Mouse (Mus musculus): Measurements from ENCODE around the gene Nob1. TPM values are rescaled to one million over a fixed set of nuclear protein-coding genes. Genes with fewer than 3 reads are reported as not detected.

Gene Nob1
- polyA plus RNA-seq, 1 experiment from 2014 or later, result 25.4 TPM

DNA sequence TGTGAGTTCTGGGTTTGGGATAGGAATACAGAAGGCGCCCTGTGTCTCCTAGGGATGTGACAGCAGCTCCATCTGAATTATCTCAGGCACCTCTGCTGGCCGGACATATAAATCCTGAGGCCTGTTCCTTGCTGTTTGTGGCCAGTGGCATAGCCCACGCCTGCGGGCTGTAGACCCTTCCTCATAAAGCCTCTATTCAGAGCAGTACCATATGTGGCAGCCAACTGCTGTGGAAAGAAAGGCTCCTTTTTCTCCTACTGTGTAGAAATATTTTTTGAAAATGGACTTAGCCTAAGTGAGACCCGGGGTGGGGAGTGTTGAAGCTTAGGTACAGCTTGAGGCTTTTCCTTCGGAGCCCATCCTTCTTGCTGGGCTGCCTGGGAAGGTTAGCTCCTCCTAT is 33.4 kb upstream of the Nob1 start:
- peaks cover 10% of the 10 kb centered on the region for H3K36me3 ChIP-seq (ENCODE audit: control insufficient read depth, insufficient read depth)
- no peak for ATAC-seq (ENCODE audit: low read depth)

DNA sequence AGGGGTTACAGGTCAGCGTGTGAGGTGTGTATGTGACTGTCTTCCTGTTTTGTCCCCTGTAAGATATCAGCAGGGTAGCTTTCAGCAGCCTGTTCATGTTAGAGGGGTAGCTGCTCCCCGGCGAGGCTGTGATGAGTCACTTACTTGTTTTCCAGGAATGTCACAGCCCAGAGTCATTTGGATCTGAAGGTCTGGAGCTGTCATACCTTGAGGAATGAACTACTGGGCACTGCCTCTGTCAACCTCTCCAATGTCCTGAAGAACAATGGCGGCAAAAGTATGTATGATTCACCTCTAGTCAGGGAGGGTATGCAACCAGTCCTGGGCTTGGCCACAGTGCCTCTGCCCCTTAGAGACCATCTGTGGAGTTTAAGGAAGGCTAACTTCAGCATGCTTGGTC is 32.9 kb upstream of the Nob1 start:
- H3K36me3 ChIP-seq (ENCODE audit: control insufficient read depth, insufficient read depth), result peaks cover 10% of the 10 kb centered on the region
- no peak overlapping the region for H3K4me3 ChIP-seq (ENCODE audit: low read depth, low read length)
- H3K9ac ChIP-seq (ENCODE audit: low read depth, low read length), result no peak overlapping the region
- no peak overlapping the region for H3K4me2 ChIP-seq (ENCODE audit: low read depth, low read length)
- no peak for ATAC-seq (ENCODE audit: low read depth)
- 81% methylated on average over 4 of the region's 4 CpGs for WGBS (ENCODE audit: insufficient replicate concordance)
- H3K9me3 ChIP-seq (replicated peaks; ENCODE audit: control insufficient read depth, low read length), result no peaks in the 10 kb centered on the region
- no peaks in the 10 kb centered on the region; the same call in 1 of the 2 replicates for H3K4me1 ChIP-seq (ENCODE audit: control insufficient read depth, low read depth, low read length)
- H3K27ac ChIP-seq (ENCODE audit: low read length), result no peak overlapping the region
- no peaks in the 10 kb centered on the region for H3K27me3 ChIP-seq (ENCODE audit: control insufficient read depth, insufficient read depth, low read depth, low read length)

More for the DNA sequence above, 33.4 kb upstream of the Nob1 start:
- Histone ChIP-seq H3K4me3 (ENCODE audit: low read depth, low read length) (no peak overlapping the region), H3K9ac (ENCODE audit: low read depth, low read length) (no peak overlapping the region), H3K9me3 (replicated peaks; ENCODE audit: control insufficient read depth, low read length) (no peaks in the 10 kb centered on the region), H3K4me2 (ENCODE audit: low read depth, low read length) (no peak overlapping the region), H3K4me1 (ENCODE audit: control insufficient read depth, low read depth, low read length) (no peaks in the 10 kb centered on the region; the same call in 1 of the 2 replicates), H3K27ac (ENCODE audit: low read length) (no peak overlapping the region), H3K27me3 (ENCODE audit: control insufficient read depth, insufficient read depth, low read depth, low read length) (no peaks in the 10 kb centered on the region)
- WGBS (ENCODE audit: insufficient replicate concordance), result 81% methylated on average over 6 of the region's 6 CpGs

GRCm38 (mm10) chr8:107455268-107455667 is 30.4 kb upstream of the Nob1 start:
- Histone ChIP-seq H3K9ac (ENCODE audit: low read depth, low read length) (no peak overlapping the region), H3K27ac (ENCODE audit: low read length) (no peak overlapping the region), H3K27me3 (ENCODE audit: control insufficient read depth, insufficient read depth, low read depth, low read length) (no peaks in the 10 kb centered on the region), H3K9me3 (replicated peaks; ENCODE audit: control insufficient read depth, low read length) (no peaks in the 10 kb centered on the region), H3K4me2 (ENCODE audit: low read depth, low read length) (no peak overlapping the region), H3K36me3 (ENCODE audit: control insufficient read depth, insufficient read depth) (peaks cover 6% of the 10 kb centered on the region), H3K4me3 (ENCODE audit: low read depth, low read length) (no peak overlapping the region), H3K4me1 (ENCODE audit: control insufficient read depth, low read depth, low read length) (no peaks in the 10 kb centered on the region)
- no peak for ATAC-seq (ENCODE audit: low read depth)
- 6% methylated on average over 3 of the region's 3 CpGs for WGBS (ENCODE audit: insufficient replicate concordance)

DNA sequence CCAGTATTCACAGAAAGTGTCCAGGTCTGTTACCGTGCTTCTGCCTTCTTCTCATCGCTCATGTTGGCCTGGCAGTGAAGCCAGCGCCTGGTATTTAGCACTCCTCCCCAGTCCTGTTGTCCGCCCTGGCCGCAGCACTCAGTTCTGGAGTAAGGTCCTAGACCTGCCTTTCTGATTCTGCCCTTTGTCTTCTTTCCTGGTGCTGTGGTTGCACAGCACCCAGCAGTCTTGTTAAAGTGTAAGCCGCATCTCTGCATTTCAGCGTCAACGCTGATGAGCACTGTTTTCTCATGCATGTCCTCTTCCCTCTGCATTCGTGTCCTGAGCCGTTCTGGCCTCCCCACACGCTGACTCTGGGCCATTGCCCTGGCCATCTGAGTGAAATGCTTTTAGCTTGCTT is 28.5 kb upstream of the Nob1 start:
- Histone ChIP-seq H3K4me3 (ENCODE audit: low read depth, low read length) (no peak overlapping the region), H3K4me2 (ENCODE audit: low read depth, low read length) (no peak overlapping the region), H3K27me3 (ENCODE audit: control insufficient read depth, insufficient read depth, low read depth, low read length) (no peaks in the 10 kb centered on the region), H3K36me3 (ENCODE audit: control insufficient read depth, insufficient read depth) (peaks cover 6% of the 10 kb centered on the region), H3K4me1 (ENCODE audit: control insufficient read depth, low read depth, low read length) (peaks cover 15% of the 10 kb centered on the region), H3K9ac (ENCODE audit: low read depth, low read length) (no peak overlapping the region), H3K9me3 (replicated peaks; ENCODE audit: control insufficient read depth, low read length) (no peaks in the 10 kb centered on the region), H3K27ac (ENCODE audit: low read length) (no peak overlapping the region)
- 87% methylated on average over 11 of the region's 11 CpGs for WGBS (ENCODE audit: insufficient replicate concordance)
- ATAC-seq (ENCODE audit: low read depth), result peak; percentile 53

DNA sequence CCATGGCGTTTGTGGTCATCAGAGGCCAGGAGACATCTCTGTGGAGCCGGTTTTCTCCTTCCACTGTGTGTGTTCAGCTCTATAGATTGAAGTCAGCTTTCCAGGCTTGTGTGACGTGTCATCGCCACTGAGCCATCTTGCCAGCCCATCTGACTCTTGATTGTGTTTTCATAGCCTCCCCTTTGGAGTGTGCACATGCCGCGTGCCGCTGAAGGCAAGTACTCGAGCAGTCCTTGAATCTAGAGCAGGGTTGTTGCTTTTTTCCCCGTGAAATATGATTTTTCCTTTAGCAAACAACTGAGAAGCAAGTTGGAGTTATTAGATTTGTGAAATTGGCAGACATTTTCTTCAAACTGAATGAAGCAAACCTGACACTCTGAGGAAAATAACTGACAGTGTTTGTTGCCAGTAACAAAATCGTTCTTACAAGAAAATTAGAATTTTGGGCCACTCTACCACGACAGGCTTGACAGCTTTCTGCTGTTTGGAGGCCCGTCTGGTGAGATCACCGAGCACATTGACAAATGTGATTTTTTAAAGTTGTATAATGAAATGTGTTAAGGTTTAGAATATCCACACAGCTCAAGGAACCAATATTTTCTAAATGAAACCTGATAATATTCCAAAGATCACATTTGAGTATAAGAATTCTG is 26.7 kb upstream of the Nob1 start:
- Histone ChIP-seq H3K9ac (ENCODE audit: low read depth, low read length) (no peak overlapping the region), H3K9me3 (replicated peaks; ENCODE audit: control insufficient read depth, low read length) (no peaks in the 10 kb centered on the region), H3K4me2 (ENCODE audit: low read depth, low read length) (no peak overlapping the region), H3K36me3 (ENCODE audit: control insufficient read depth, insufficient read depth) (no peaks in the 10 kb centered on the region), H3K27me3 (ENCODE audit: control insufficient read depth, insufficient read depth, low read depth, low read length) (no peaks in the 10 kb centered on the region), H3K27ac (ENCODE audit: low read length) (no peak overlapping the region), H3K4me3 (ENCODE audit: low read depth, low read length) (no peak overlapping the region), H3K4me1 (ENCODE audit: control insufficient read depth, low read depth, low read length) (peaks cover 24% of the 10 kb centered on the region)
- WGBS (ENCODE audit: insufficient replicate concordance), result 81% methylated on average over 13 of the region's 13 CpGs
- ATAC-seq (ENCODE audit: low read depth), result no peak

- 0 out of 2 replicates have a peak overlapping the region, but pooled peaks have one; percentile 43 for H3K27ac ChIP-seq (ENCODE audit: low read length)
- 56% methylated on average over 6 of the region's 6 CpGs for WGBS (ENCODE audit: insufficient replicate concordance)
- peaks cover 24% of the 10 kb centered on the region for H3K4me1 ChIP-seq (ENCODE audit: control insufficient read depth, low read depth, low read length)
- H3K4me3 ChIP-seq (ENCODE audit: low read depth, low read length), result no peak overlapping the region
- H3K9ac ChIP-seq (ENCODE audit: low read depth, low read length), result no peak overlapping the region
- H3K27me3 ChIP-seq (ENCODE audit: control insufficient read depth, insufficient read depth, low read depth, low read length), result no peaks in the 10 kb centered on the region
- no peak; the same call in 1 of the 2 replicates for ATAC-seq (ENCODE audit: low read depth)
- H3K36me3 ChIP-seq (ENCODE audit: control insufficient read depth, insufficient read depth), result no peaks in the 10 kb centered on the region
- H3K4me2 ChIP-seq (ENCODE audit: low read depth, low read length), result no peak overlapping the region
- H3K9me3 ChIP-seq (replicated peaks; ENCODE audit: control insufficient read depth, low read length), result no peaks in the 10 kb centered on the region
These were observed 24.8 kb upstream of the Nob1 start for GRCm38 (mm10) chr8:107449655-107450054.

DNA sequence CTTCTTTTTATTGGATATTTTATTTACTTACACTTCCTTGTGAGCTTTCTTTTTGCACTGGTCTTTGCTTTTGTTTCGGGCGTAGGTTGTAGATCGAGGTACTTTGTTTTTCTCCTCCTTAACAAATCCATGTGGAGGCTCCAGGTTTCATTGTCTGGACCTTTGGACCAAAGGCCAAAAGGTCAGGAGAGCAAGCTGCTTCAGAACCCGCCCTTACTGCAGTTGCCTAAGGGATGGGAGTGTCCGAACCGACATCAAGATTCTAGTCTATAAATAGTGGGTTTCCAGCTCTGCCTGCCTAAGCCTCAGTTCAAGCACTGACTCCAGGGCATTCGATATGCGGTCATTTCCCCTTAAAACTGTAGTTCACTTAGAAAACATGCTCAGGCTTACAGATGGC is 24.3 kb upstream of the Nob1 start:
- Histone ChIP-seq H3K4me1 (ENCODE audit: control insufficient read depth, low read depth, low read length) (peaks cover 24% of the 10 kb centered on the region), H3K9ac (ENCODE audit: low read depth, low read length) (no peak overlapping the region), H3K36me3 (ENCODE audit: control insufficient read depth, insufficient read depth) (no peaks in the 10 kb centered on the region), H3K4me2 (ENCODE audit: low read depth, low read length) (peak overlapping the region; percentile 25; the same call in 1 of the 2 replicates), H3K27me3 (ENCODE audit: control insufficient read depth, insufficient read depth, low read depth, low read length) (no peaks in the 10 kb centered on the region), H3K4me3 (ENCODE audit: low read depth, low read length) (no peak overlapping the region), H3K9me3 (replicated peaks; ENCODE audit: control insufficient read depth, low read length) (no peaks in the 10 kb centered on the region), H3K27ac (ENCODE audit: low read length) (0 out of 2 replicates have a peak overlapping the region, but pooled peaks have one; percentile 43)
- 51% methylated on average over 8 of the region's 8 CpGs for WGBS (ENCODE audit: insufficient replicate concordance)
- ATAC-seq (ENCODE audit: low read depth), result no peak

DNA sequence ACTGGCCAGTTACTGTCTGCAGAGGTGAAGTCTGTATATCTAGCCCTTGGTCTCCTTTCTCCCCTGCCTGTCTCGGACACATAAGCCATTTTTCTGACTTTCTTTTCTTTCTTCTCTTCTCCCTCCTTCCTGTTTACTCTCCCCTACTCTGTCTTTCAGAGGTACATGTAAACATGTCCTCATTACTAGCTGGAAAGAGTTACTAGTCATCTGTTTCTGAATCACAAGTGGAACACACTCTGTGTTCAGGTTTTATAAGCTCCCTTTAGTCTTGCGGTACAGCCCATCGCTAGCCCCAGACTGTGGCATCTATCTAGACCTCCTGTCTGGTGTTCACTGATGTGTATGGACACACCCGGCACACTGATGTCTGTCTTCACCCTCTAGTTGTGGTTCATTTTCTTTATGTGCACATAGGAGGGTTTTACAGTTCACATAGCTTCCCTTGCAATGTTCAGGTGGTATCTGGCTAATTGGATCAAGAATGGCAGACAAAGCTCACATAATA is 23.6 kb upstream of the Nob1 start:
- Histone ChIP-seq H3K4me3 (ENCODE audit: low read depth, low read length) (no peak overlapping the region), H3K27me3 (ENCODE audit: control insufficient read depth, insufficient read depth, low read depth, low read length) (no peaks in the 10 kb centered on the region), H3K36me3 (ENCODE audit: control insufficient read depth, insufficient read depth) (no peaks in the 10 kb centered on the region), H3K27ac (ENCODE audit: low read length) (peak overlapping the region; percentile 18; the same call in 1 of the 2 replicates), H3K9me3 (replicated peaks; ENCODE audit: control insufficient read depth, low read length) (no peaks in the 10 kb centered on the region), H3K4me2 (ENCODE audit: low read depth, low read length) (peak overlapping the region; percentile 25), H3K4me1 (ENCODE audit: control insufficient read depth, low read depth, low read length) (peaks cover 24% of the 10 kb centered on the region), H3K9ac (ENCODE audit: low read depth, low read length) (no peak overlapping the region)
- 56% methylated on average over 4 of the region's 4 CpGs for WGBS (ENCODE audit: insufficient replicate concordance)
- ATAC-seq (ENCODE audit: low read depth), result peak; percentile 64

GRCm38 (mm10) chr8:107447713-107448112 is 22.9 kb upstream of the Nob1 start:
- no peak overlapping the region for H3K27ac ChIP-seq (ENCODE audit: low read length)
- H3K9ac ChIP-seq (ENCODE audit: low read depth, low read length), result no peak overlapping the region
- H3K27me3 ChIP-seq (ENCODE audit: control insufficient read depth, insufficient read depth, low read depth, low read length), result no peaks in the 10 kb centered on the region
- H3K4me2 ChIP-seq (ENCODE audit: low read depth, low read length), result no peak overlapping the region
- H3K9me3 ChIP-seq (replicated peaks; ENCODE audit: control insufficient read depth, low read length), result no peaks in the 10 kb centered on the region
- ATAC-seq (ENCODE audit: low read depth), result no peak
- H3K36me3 ChIP-seq (ENCODE audit: control insufficient read depth, insufficient read depth), result no peaks in the 10 kb centered on the region
- no peak overlapping the region for H3K4me3 ChIP-seq (ENCODE audit: low read depth, low read length)
- H3K4me1 ChIP-seq (ENCODE audit: control insufficient read depth, low read depth, low read length), result peaks cover 28% of the 10 kb centered on the region

All from liver, embryonic 16.5 days (tissue).